Mouse (Mus musculus): ENCODE measurements around the gene Ryr3.

Ryr3 gene

DNA sequence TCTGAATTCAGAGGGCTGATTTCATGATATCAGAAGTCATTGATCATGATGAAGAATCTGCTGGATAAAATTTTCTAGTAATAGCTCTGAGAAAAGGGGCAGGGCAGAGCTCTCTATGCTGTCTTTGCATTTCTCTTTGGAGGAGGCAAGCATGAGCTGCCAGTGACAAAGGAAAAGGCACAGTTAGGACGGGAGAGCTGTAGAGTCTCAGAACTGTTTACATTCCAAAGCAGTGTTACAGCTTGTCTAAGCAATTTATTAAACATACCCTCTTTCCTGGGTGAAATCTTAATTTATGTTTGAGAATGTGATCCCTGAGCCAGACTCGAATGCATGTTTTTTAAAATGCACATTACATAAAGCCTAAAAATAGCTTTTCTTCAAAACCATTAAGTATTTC is 435.3 kb downstream of the Ryr3 start:
- no peak for DNase-seq (ENCODE audit: low spot score)

- peak; percentile 34 for DNase-seq (ENCODE audit: low spot score)
Observed at GRCm38 (mm10) chr2:112774762-112775161, 442.1 kb downstream of the Ryr3 start.

DNA sequence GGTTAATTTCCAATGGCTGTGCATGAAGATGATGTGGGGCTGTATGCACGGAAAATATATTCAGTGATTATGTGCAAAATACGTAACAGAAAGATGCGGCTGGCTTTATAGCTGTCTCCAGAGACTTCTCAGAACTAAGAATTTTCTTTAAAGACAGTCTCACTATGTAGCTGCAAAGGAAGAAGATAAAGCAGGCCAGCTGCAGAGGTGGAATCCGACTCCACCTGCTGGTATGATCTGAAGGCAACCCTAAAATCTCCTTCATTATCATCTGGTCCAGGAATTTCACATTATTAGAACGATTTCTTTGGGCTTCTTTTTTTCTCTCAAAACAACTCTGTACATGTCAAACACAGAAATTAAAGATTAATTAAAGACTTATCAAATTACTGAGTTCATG is 449.2 kb downstream of the Ryr3 start:
- no peak for DNase-seq (ENCODE audit: low spot score)

GRCm38 (mm10) chr2:112765046-112765445 is 451.9 kb downstream of the Ryr3 start:
- no peak for DNase-seq (ENCODE audit: low spot score)

GRCm38 (mm10) chr2:112764274-112764673 is 452.6 kb downstream of the Ryr3 start:
- DNase-seq (ENCODE audit: low spot score) = no peak

DNA sequence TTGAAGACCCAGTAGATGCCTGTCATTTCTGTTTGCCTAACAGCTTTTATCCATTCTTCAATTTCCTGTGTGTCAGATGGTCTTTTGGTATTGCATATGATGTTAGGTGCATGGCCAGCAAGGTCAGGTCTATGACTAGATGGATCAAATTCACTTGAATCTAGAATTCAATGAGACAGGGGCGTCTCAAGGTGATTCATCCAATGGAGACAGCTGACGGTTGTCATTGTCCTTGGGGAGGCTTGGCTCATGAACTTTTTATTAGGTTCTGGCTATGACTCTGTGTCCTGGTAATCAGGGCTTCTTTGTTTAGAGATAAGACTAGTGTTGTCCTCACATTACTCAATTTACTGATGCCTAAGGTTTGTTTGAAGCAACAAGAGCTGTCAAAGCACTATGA is 454.9 kb downstream of the Ryr3 start:
- DNase-seq (ENCODE audit: low spot score) = no peak

DNA sequence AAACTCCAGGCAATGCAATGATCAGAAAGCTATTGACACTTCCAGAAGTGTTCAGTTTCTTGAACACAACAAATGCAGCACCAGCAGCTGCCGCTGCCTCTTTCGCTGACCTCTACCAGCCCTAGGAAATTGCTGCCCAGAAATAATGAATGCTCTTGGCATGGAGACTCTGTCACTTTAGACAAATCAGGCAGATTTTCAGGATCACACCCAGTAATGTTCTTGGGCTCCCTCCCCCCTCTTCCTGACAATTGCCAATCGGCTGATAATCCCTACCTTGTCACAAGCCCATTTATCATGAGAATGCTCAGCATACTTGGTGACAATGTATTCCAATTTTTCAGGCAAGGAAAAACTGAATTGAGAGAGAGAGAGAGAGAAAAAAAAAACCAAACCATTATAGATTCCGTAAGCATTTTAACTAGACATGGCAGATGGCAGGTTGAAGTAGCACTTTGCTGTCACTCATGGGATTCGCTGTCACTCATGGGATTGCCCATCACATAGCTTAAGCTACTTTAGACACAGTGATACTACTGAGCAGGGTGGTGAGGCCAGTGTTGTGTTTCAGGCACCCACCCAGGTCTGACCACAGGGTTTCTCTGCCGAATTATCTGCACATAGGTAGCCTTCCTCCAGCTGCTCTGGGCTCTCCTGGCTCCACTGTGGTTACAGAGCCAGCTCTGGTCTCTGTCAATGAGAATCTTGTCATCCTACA is 455.5 kb downstream of the Ryr3 start:
- DNase-seq (ENCODE audit: low spot score) = no peak

GRCm38 (mm10) chr2:112760692-112761091 is 456.2 kb downstream of the Ryr3 start:
- no peak for DNase-seq (ENCODE audit: low spot score)

- no peak for DNase-seq (ENCODE audit: low spot score)
Observed at GRCm38 (mm10) chr2:112759678-112760077, 457.2 kb downstream of the Ryr3 start.

DNA sequence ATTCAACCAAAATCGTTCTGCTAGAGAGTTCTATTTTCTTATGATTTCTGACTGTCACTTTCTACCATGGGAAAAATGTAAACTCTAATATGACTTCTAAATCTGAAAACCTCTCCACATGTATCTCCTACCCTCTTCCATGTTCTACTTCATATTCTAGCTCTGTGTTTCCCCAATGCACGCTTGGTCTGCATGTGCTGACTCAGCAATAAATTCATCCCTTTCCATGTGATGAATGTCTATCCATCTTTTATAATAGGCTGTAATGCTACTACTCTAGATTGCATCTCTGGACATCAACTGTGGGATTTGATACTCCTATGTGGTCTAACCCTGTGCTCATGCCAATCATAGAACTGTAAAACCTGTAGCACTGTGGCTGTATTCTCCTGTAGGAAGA is 458.2 kb downstream of the Ryr3 start:
- DNase-seq (ENCODE audit: low spot score) = no peak

GRCm38 (mm10) chr2:112753316-112753715 is 463.6 kb downstream of the Ryr3 start:
- no peak for DNase-seq (ENCODE audit: low spot score)

DNA sequence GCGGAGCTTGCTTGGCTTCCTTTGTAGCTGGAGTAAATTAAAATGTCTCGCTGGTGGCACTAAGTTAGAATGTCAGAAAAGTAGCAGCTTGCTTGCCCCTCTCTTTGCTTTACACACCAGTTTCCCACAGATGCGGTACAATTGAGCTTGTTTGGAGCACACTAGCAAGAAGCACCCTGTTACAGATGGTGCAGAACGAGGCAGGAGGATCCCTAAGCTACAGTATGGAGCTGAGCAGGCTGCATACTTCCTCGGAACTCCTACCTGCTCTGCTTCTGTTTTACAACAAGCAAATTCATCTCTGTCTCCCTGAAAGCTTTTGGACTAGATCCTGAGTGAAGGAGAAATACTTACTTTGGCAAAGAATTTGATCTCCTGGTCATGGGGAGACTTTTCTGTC is 465.5 kb downstream of the Ryr3 start:
- DNase-seq (ENCODE audit: low spot score) = no peak

- DNase-seq (ENCODE audit: low spot score) = no peak
Observed at GRCm38 (mm10) chr2:112748532-112748931, 468.4 kb downstream of the Ryr3 start.

DNA sequence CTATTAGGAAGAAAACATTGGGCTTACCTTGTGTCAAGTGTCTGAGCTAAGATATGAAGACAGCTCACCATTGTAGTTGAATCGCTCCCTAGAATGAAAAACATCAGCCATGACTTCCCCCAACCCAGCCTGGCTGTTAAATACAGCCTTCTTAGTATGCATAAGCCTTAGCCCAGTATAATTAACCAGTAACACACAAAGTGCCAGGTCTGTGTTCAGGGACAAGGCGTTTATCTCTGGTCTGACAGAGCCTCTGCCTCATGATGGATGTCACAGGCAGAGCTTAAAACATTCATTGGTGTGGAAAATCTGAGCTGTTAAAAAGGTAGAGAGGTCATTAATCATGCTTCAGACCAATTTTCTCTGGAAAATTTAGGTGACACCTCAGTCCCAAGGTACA is 484.0 kb downstream of the Ryr3 start:
- DNase-seq (ENCODE audit: low spot score) = no peak

DNA sequence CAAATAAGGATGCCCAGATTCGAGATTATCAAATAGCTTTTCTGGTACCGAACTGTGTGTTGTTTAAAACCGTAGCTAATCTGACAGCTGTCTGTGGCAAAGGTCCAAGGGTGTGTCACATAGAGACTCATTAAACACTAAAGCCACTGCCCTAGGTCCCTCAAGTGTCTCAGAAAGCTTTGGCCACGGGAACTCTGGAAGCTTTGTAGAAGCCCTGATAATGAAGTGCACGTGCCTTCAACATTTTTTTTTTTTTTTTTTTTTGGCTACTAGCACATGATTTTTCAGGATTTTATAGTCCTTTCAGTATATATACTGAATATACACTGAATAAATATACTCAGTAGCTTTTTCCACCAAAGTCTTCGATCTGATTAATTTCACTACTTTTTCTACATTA is 489.1 kb downstream of the Ryr3 start:
- DNase-seq (ENCODE audit: low spot score) = no peak

GRCm38 (mm10) chr2:112721217-112721616 is 495.7 kb downstream of the Ryr3 start:
- no peak for DNase-seq (ENCODE audit: low spot score)

DNA sequence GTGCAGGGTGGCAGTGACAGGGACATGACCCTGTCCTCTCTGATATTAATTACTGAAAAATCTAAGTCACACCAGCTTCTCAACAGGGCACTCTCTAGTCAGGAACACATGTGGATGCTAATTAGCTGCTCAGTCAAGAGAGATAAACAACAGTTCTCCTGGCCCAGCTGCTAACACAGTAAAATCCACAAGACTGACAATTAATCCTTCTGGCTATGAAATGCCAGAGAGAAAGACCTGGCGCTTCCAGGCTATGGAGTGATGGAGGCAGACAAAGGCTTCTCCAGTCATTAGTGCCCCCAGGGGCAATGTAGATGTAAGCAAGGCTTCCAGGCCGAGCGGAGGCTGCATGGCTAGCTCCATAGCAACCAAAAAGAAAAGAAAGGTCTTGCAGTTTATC is 496.2 kb downstream of the Ryr3 start:
- no peak for DNase-seq (ENCODE audit: low spot score)

DNA sequence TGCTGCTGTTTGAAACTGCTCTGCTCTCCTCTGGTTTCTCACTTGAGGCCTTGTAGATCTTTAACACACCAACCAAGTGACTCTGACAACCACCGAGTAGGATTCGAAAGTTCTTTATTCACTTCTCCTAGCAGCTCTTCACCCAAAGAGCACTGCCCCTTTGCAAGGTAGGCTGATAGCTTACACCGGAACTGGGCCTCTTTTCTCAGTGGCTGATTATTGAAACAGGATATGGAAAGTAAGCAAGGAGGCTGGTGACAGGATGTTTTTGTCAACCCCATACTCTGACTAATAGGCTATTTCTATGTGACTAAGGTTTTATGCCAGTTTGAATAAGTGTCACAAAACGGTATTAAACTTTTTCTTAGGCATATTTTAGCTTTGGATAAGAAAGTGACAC is 502.2 kb downstream of the Ryr3 start:
- DNase-seq (ENCODE audit: low spot score) = no peak

- DNase-seq (ENCODE audit: low spot score) = no peak
Observed at GRCm38 (mm10) chr2:112681817-112682216, 535.1 kb downstream of the Ryr3 start.

GRCm38 (mm10) chr2:112677246-112677645 is 539.6 kb downstream of the Ryr3 start:
- DNase-seq (ENCODE audit: low spot score) = no peak

DNA sequence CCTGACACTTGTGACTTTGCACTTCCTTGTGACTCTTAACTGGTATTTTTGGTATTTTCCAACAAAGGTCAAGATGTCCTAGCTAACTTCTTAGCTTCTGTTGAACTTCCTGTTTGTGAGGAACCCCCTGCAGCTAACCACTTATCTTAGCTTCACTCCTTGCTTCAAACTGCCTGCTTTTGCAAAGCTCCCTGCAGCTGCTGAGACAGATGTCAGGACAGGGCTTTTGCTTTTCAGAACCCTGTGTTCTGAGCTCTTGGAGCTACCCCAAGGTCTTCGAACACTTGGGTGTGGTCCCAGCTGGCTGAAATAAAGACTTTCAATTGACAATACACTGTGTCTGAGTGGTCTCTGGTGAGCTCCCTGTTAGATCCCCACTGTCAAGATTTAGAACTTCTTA is 540.2 kb downstream of the Ryr3 start:
- no peak for DNase-seq (ENCODE audit: low spot score)

DNA sequence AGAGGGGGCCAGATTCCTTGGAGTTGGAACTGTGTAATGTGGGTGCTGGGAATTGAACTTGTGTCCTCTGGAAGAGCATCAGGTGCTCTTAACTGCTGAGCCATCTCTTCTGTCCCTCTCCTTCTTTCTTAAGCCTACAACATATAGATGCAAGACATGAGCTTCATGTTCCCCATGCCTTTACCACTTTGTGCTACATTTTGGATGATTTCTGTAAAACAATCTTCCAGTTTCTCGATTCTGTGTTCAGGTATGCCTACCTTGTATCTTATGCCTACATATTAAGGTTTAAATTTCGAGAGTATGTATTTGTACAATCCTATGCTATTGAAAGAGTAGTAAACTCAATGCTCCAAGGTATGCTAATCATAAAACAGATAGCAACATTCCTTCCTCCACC is 540.7 kb downstream of the Ryr3 start:
- DNase-seq (ENCODE audit: low spot score) = no peak

GRCm38 (mm10) chr2:112669461-112669860 is 547.4 kb downstream of the Ryr3 start:
- DNase-seq (ENCODE audit: low spot score) = no peak

DNA sequence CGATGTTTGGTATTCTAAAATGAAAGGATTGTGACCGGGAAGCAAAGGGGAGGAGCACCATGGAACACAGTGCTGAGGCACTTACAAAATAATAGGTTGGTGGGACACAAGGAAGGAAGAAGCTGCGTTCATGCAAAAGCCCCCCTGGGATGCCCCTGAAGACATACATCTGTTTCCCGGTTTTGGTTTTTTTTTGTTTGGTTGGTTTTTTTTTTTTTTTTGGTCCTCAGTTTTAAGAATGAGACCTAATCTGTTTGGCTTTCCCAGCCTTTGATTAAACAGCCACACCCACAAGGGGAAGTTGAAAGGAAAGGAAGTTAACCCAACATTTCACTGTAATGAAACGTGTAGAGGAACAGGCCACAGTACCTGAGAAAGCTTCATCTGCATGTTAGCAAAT is 560.8 kb downstream of the Ryr3 start:
- DNase-seq (ENCODE audit: low spot score) = no peak

- no peak for DNase-seq (ENCODE audit: low spot score)
Observed at GRCm38 (mm10) chr2:112653836-112654235, 563.1 kb downstream of the Ryr3 start.

Measured in MN1 (cell line).